Mouse (Mus musculus) intestine, embryonic 16.5 days (tissue): ENCODE results near the gene Cacna2d1. TPM values are rescaled to one million over a fixed set of nuclear protein-coding genes. Genes with fewer than 3 reads are reported as not detected.

Experiments
- ATAC-seq: fragments of 200-750 bp; cut with Nextera tagmentation; 2 replicates; pipeline ENCODE4 v1.8.0; 2017; ENCODE audit warnings: moderate TSS enrichment, moderate library complexity
- H3K27ac ChIP-seq: fragments of 300-500 bp; sonication (generic); 2 replicates; pipeline ENCODE4 v1.5.1; 2014; ENCODE audit warnings: mild to moderate bottlenecking, low read length
- H3K27me3 ChIP-seq: fragments of 300-500 bp; sonication (generic); replicated peaks from 2 replicates; pipeline ENCODE4 v1.6.1; 2014; ENCODE audit warnings: low read length, control low read depth, mixed read lengths; ENCODE audit not compliant: control insufficient read depth, insufficient read depth
- H3K36me3 ChIP-seq: fragments of 300-500 bp; sonication (generic); 2 replicates; pipeline ENCODE4 v1.6.1; 2014; ENCODE audit warnings: low read length, control low read depth; ENCODE audit not compliant: control insufficient read depth, insufficient read depth
- H3K4me1 ChIP-seq: fragments of 300-500 bp; sonication (generic); 2 replicates; pipeline ENCODE4 v1.6.1; 2014; ENCODE audit warnings: low read length, control low read depth, mixed read lengths; ENCODE audit not compliant: control insufficient read depth, insufficient read depth
- H3K4me2 ChIP-seq: fragments of 300-500 bp; sonication (generic); 2 replicates; pipeline ENCODE4 v1.6.1; 2014; ENCODE audit warnings: low read depth, low read length, control low read depth
- H3K4me3 ChIP-seq: fragments of 300-500 bp; sonication (generic); 2 replicates; pipeline ENCODE4 v1.5.1; 2014; ENCODE audit warnings: mild to moderate bottlenecking, low read length
- H3K9ac ChIP-seq: fragments of 300-500 bp; sonication (generic); 2 replicates; pipeline ENCODE4 v1.6.1; 2014; ENCODE audit warnings: low read depth, low read length
- H3K9me3 ChIP-seq: fragments of 300-500 bp; sonication (generic); 2 replicates; pipeline ENCODE4 v1.6.1; 2016; ENCODE audit warnings: low read length, control low read depth; ENCODE audit not compliant: control insufficient read depth
- WGBS: fragments of 180-500 bp; shearing (Covaris S2); extraction: QIAGEN DNeasy Blood & Tissue Kit; methylation state at CpG from one replicate; pipeline ENCODE4 v1.1.7; 2014; 5-methylcytosine and 5-hydroxymethylcytosine counted together
- polyA plus RNA-seq: library from polyadenylated mRNA; unstranded; fragments of >200 nt; fragmentation: Nextera tagmentation; extraction: Ambion mirVana; gene quantifications from 2 replicates; pipeline ENCODE4 v1.2.1, GENCODE M21; 2015

The Cacna2d1 gene
- polyA plus RNA-seq, 1 experiment from 2014 or later = 8.9 TPM

- Histone ChIP-seq H3K9ac (no peak overlapping the region), H3K4me3 (no peak overlapping the region), H3K4me1 (no peaks in the 10 kb centered on the region), H3K9me3 (no peaks in the 10 kb centered on the region), H3K27ac (no peak overlapping the region), H3K27me3 (no peaks in the 10 kb centered on the region), H3K4me2 (no peak overlapping the region), H3K36me3 (no peaks in the 10 kb centered on the region)
- no peak for ATAC-seq
- 79% methylated on average over 2 of the region's 2 CpGs for WGBS
These were observed 171.2 kb downstream of the Cacna2d1 start for GRCm38 (mm10) chr5:16105701-16106100.

- no peak for ATAC-seq
- Histone ChIP-seq H3K9me3 (no peaks in the 10 kb centered on the region), H3K36me3 (no peaks in the 10 kb centered on the region), H3K9ac (no peak overlapping the region), H3K4me2 (no peak overlapping the region), H3K27me3 (no peaks in the 10 kb centered on the region), H3K27ac (no peak overlapping the region), H3K4me1 (no peaks in the 10 kb centered on the region), H3K4me3 (no peak overlapping the region)
- 78% methylated on average over 1 of the region's 1 CpGs for WGBS
These were observed 176.2 kb downstream of the Cacna2d1 start for GRCm38 (mm10) chr5:16110643-16111042.

GRCm38 (mm10) chr5:16113879-16114278 lies 179.4 kb downstream of the Cacna2d1 start:
- Histone ChIP-seq H3K27ac (no peak overlapping the region), H3K4me1 (no peaks in the 10 kb centered on the region), H3K36me3 (no peaks in the 10 kb centered on the region), H3K4me2 (no peak overlapping the region), H3K9ac (no peak overlapping the region), H3K9me3 (no peaks in the 10 kb centered on the region), H3K4me3 (no peak overlapping the region), H3K27me3 (no peaks in the 10 kb centered on the region)
- no peak for ATAC-seq
- 84% methylated on average over 1 of the region's 1 CpGs for WGBS

- no peak overlapping the region for H3K4me2 ChIP-seq
- H3K27me3 ChIP-seq = no peaks in the 10 kb centered on the region
- H3K9me3 ChIP-seq = no peaks in the 10 kb centered on the region
- H3K9ac ChIP-seq = no peak overlapping the region
- ATAC-seq = no peak
- no peaks in the 10 kb centered on the region for H3K4me1 ChIP-seq
- no peak overlapping the region for H3K4me3 ChIP-seq
- H3K27ac ChIP-seq = no peak overlapping the region
- H3K36me3 ChIP-seq = no peaks in the 10 kb centered on the region
- WGBS = 73% methylated on average over 11 of the region's 11 CpGs
These were observed 186.8 kb downstream of the Cacna2d1 start for GRCm38 (mm10) chr5:16121334-16121733.

- no peak for ATAC-seq
- WGBS = 89% methylated on average over 6 of the region's 6 CpGs
- no peak overlapping the region for H3K4me2 ChIP-seq
These were observed 187.6 kb downstream of the Cacna2d1 start for GRCm38 (mm10) chr5:16122110-16122509.

GRCm38 (mm10) chr5:16134286-16135094 lies 200.0 kb downstream of the Cacna2d1 start:
- no peaks in the 10 kb centered on the region for H3K36me3 ChIP-seq
- no peaks in the 10 kb centered on the region for H3K27me3 ChIP-seq
- no peaks in the 10 kb centered on the region for H3K4me1 ChIP-seq
- H3K27ac ChIP-seq = no peak overlapping the region
- H3K9ac ChIP-seq = no peak overlapping the region
- no peak overlapping the region for H3K4me2 ChIP-seq
- H3K4me3 ChIP-seq = no peak overlapping the region
- 76% methylated on average over 6 of the region's 6 CpGs for WGBS
- ATAC-seq = no peak
- H3K9me3 ChIP-seq = no peaks in the 10 kb centered on the region

More at GRCm38 (mm10) chr5:16122110-16122509, 187.6 kb downstream of the Cacna2d1 start:
- Histone ChIP-seq H3K27ac (no peak overlapping the region), H3K27me3 (no peaks in the 10 kb centered on the region), H3K4me3 (no peak overlapping the region), H3K9ac (no peak overlapping the region), H3K4me1 (no peaks in the 10 kb centered on the region), H3K36me3 (no peaks in the 10 kb centered on the region), H3K9me3 (no peaks in the 10 kb centered on the region)

GRCm38 (mm10) chr5:16135986-16136385 lies 201.5 kb downstream of the Cacna2d1 start:
- no peaks in the 10 kb centered on the region for H3K9me3 ChIP-seq
- H3K27ac ChIP-seq = no peak overlapping the region
- H3K36me3 ChIP-seq = no peaks in the 10 kb centered on the region
- H3K27me3 ChIP-seq = no peaks in the 10 kb centered on the region
- H3K4me2 ChIP-seq = no peak overlapping the region
- ATAC-seq = no peak
- H3K9ac ChIP-seq = no peak overlapping the region
- H3K4me1 ChIP-seq = no peaks in the 10 kb centered on the region
- WGBS = 82% methylated on average over 3 of the region's 3 CpGs
- H3K4me3 ChIP-seq = no peak overlapping the region

- no peaks in the 10 kb centered on the region for H3K27me3 ChIP-seq
- WGBS = 85% methylated on average over 2 of the region's 2 CpGs
- H3K4me1 ChIP-seq = no peaks in the 10 kb centered on the region
- no peaks in the 10 kb centered on the region for H3K9me3 ChIP-seq
- no peak overlapping the region for H3K27ac ChIP-seq
- no peak overlapping the region for H3K4me2 ChIP-seq
- H3K36me3 ChIP-seq = no peaks in the 10 kb centered on the region
- ATAC-seq = no peak
- no peak overlapping the region for H3K9ac ChIP-seq
- H3K4me3 ChIP-seq = no peak overlapping the region
These were observed 202.3 kb downstream of the Cacna2d1 start for GRCm38 (mm10) chr5:16136839-16137238.

GRCm38 (mm10) chr5:16146602-16147001 lies 212.1 kb downstream of the Cacna2d1 start:
- no peak for ATAC-seq
- Histone ChIP-seq H3K4me1 (no peaks in the 10 kb centered on the region), H3K9me3 (no peaks in the 10 kb centered on the region; the same call in 1 of the 2 replicates), H3K4me2 (no peak overlapping the region), H3K9ac (no peak overlapping the region), H3K27ac (no peak overlapping the region), H3K36me3 (no peaks in the 10 kb centered on the region), H3K4me3 (no peak overlapping the region), H3K27me3 (no peaks in the 10 kb centered on the region)
- 82% methylated on average over 1 of the region's 1 CpGs for WGBS
